Mouse (Mus musculus) spleen, postnatal 36 days (tissue): Measurements from ENCODE around the gene Entr1.
A peak's percentile ranks its signal among the peaks of the same experiment; 100 is the strongest.
"Not testable (repeated sequence)": the region's sequence is repeated elsewhere in the genome, so short reads cannot be mapped to it uniquely, and the experiment has no call there.

Source experiments
- DNase-seq, 2 experiments: peaks; one replicate each; pipeline ENCODE4 v3.0.0; 2022; ENCODE audit warnings: low spot score in 2 of 2, mixed read lengths in 1 of 2

The Entr1 gene

GRCm38 (mm10) chr2:26388682-26389153 lies 398 bp downstream of the Entr1 start:
- no peak for DNase-seq

- no peak for DNase-seq
Measured at GRCm38 (mm10) chr2:26387713-26388112, 1.4 kb downstream of the Entr1 start.

GRCm38 (mm10) chr2:26380871-26381270 lies 8.2 kb downstream of the Entr1 start:
- DNase-seq, result not testable (repeated sequence)

DNA sequence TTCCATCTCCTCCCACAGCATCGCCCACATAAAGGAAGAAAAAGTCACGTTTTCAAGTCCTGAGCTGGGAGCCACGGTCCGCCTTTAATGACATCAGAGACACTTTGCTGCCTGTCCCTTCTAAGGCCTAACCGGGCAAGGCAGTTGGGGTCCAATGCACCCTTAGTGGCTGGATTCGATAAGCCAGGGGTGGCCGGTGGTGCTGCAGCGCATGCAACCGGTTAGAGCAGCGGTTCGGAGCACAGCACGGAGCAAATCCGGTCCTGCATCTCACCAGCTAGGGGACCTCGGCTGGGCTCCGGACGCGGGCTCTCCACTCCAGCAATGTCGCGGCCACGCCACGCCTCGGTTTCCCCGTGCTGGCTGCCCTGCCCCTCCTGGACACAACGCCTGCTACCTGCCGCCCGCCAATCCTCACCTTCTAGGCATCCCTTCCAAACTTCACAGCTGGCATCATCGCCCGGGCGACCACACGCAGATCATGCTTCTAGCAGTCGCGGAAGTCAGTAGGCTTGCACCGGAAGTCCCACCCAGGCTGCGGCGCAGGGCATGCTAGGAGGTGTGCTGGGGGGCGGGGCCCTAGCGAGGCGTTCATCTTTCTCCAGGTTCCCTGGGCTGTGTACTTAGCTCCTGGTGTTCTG lies 8.9 kb downstream of the Entr1 start, which contains the start of gene Snapc4:
Gene Snapc4 (minus strand): TSS at position 523 of the 641 bp plus-strand sequence.
- peak; percentile 83 to 85 for DNase-seq

DNA sequence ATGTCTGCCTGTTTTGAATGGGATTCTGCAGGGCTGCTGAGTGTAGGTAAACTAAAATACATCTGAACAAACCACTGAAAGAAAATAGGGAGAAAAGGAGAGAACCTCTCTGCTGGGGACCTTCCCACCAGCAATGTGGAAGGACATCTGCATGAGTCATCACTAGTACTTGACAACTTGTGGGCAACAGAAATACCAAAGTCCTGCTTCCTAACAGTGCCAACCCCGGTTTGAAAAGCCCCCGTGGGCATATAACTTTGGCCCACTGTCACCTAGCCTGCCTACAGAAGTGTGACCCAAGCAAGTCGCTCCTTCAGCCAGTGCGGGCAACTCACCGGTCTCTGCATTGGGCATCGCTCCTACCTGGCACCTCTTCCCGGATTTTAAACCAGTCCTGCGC lies 16.7 kb downstream of the Entr1 start:
- no peak for DNase-seq

DNA sequence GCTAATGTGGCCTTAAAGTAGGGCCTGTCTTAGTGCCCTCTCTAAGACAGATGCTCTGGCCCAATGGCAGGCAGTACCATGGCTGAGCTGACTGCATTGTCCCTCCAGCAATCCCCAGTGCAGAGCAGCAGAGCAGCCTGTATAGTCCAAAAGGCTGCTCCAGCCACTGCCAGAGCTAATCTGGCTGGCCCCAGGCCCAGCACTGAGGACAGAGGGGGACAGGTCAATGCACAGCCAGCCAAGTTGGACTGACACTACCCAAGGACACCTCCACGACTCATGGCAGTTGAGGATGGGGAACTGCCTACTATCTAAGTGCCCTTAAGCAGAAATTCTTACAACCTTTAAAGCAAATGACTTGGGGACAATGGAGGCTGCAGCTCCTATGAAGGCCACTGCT lies 20.5 kb downstream of the Entr1 start:
- no peak for DNase-seq

DNA sequence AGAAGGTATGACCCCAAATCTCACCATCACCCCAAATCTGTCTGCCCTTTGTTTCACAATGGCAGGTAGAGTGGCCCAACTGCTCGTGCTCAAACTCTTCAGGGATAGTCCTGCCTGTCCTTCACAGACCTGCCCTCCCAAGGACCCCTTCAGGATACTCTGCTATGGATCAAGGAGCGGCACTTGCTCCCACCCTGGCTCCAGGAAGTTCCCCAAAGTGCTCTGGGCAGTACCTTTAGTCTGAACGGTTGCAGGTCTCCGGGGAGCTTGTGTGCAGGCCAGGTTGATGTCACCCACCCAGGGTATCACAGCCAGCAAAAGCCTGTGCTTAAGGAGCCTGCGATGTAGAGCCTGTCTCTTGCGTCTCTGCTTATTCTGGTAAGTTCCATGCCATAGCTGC lies 21.2 kb downstream of the Entr1 start:
- no peak for DNase-seq

DNA sequence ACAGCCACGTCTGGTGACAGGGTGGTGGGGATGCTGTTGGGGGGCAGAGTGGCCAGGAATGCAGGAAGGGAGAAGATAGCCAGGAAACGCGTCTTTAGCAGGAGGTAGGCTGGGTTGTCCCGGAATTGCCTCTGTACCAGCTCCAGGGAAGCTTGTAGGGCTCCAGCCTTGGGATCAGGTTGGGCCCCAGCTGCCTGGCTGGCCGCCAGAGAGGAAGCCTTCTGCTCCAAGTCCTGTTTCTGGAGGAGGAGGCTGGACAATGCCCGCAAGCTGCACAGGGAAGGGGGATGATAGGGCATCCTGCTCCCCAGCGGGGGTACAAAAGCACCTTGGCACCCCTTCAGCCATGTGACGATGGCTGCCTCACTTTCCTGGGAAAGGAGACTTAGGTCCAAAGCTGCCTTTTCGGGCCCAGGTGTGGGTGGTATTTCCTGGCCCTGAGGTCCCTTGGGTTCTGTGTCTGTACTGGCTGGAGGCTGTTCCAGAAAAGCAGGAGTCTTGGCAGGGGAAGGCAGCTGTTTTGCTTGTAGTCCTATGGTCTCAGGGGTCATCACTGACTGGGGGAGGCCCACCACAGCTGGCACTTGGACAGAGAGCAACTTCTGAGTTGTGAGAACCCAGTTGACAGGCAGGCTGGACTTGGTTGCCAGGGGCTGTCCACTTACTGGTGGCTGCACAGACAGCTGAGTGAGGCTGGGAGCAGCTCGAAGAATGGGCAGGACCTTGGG lies 24.2 kb downstream of the Entr1 start:
- no peak for DNase-seq

- no peak for DNase-seq
Measured at GRCm38 (mm10) chr2:26363481-26363880, 25.6 kb downstream of the Entr1 start.

DNA sequence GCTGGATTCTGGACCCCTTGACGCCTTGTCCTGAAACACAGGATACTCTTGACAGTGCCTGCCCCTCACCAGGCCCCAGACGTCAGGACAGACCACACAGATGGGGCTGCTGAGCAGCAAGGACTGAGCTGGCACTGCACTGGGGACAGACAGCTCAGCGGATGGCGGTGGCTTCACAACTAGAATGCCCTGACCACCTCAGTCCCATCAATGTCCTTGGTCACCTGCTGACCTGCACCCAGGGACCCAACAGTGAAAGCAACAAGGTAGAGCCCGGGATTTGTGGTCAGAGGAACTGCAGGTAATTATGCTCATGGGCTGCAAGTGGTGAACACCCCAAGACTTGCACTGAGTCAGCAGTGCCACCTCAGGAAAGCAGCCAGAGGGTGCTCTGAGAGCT lies 26.1 kb downstream of the Entr1 start:
- DNase-seq, result no peak

DNA sequence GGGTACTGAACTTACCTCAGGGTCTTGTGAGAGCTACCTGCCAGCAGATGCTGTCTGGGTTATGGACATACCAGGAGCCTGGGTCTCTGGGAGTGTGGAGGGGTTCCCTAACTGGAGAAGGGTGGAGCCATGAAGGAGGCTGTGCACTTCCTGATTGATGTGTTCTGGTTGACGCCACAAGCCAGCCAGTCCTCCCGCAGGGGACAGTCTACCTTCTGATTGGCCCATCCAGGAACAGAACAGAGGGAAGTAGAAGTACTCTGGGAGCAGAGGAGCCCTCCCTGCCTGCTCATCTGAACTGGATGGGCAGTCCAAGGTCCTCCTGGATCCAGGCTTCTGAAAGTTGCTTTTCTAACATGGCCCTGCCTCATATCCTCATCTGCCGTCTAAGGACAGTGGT lies 28.3 kb downstream of the Entr1 start, which contains the start of gene Card9:
Gene Card9 (minus strand): TSS at position 147 of the 400 bp plus-strand sequence.
- DNase-seq, result peak; percentile 16 to 25

- DNase-seq, result no peak
Measured at GRCm38 (mm10) chr2:26359983-26360382, 29.1 kb downstream of the Entr1 start.

GRCm38 (mm10) chr2:26358667-26359320 lies 30.3 kb downstream of the Entr1 start:
- no peak for DNase-seq

DNA sequence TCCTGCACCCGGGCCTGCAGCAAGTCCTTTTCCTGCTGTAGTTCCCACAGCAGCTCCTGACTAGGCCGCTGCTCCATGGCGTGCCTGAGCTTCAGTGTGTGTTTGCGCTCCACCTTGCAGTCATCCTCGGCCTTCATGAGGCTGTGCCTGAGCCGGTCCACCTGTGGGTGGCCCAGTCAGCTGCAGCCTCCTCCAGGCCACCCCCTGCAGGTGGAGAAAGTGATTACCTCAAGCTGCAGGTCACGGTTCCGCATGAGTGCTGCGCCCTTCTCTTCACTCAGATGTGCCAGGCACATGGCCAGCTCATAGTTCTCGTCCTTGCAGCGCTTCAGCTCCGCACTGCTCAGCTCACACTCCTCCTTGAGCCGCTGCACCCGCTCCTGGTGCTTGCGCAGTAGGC lies 31.6 kb downstream of the Entr1 start:
- DNase-seq, result no peak

DNA sequence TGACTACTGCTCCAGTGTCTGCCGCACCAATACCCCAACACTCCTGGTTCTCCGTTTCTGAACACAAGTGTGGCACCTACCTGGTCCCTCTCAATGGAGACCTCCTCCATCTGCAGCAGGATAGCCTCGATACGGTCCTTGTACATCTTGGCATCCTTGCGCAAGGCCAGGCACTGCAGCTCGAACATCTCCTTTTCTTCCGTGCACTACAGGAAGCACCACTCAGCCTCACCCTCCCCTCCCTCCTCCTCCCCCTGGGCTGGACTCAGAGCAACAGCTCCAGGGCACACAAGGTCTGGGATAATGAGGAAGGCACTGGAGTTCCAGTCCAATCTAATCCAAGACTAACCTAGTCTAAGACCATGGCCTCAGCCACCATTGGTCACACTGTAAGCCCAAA lies 32.4 kb downstream of the Entr1 start:
- no peak for DNase-seq

DNA sequence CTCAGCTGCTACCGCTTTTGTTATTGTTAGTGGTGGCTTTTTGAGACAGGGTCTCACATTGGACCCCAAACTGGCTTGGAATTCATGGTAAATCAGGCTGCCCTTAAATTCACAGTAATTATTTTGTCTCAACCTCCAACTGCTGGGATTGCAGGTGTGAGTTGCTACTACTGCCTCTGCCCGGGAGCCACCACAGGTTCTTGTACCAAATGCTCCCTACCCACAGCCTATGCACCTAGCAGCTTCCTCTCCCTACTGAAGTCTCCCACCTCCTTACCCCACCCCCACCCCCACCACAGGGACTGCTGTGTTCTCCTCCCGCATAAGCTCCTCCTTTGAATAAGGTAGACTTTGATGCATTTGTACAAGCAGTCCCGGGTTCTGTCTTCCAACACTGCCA lies 32.9 kb downstream of the Entr1 start:
- no peak for DNase-seq

DNA sequence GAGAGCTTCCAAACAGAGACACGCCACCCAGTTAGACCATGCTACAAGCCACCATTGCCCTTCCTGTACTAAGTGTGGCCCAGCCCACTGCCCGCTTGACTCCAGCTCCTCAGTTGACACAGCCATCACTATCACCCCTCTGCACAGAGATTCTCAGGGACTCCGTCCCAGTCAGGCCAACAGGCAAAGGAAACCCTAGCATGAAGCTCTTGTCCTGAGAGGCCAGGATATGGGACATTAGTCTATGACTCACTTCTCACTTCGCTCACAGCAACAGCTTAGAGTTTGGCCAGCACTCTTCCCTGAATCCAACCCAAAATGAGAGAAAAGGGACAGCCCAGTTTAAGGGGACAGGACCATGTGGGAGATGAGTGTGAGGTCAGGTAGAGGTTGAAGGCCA lies 34.7 kb downstream of the Entr1 start:
- DNase-seq, result no peak

DNA sequence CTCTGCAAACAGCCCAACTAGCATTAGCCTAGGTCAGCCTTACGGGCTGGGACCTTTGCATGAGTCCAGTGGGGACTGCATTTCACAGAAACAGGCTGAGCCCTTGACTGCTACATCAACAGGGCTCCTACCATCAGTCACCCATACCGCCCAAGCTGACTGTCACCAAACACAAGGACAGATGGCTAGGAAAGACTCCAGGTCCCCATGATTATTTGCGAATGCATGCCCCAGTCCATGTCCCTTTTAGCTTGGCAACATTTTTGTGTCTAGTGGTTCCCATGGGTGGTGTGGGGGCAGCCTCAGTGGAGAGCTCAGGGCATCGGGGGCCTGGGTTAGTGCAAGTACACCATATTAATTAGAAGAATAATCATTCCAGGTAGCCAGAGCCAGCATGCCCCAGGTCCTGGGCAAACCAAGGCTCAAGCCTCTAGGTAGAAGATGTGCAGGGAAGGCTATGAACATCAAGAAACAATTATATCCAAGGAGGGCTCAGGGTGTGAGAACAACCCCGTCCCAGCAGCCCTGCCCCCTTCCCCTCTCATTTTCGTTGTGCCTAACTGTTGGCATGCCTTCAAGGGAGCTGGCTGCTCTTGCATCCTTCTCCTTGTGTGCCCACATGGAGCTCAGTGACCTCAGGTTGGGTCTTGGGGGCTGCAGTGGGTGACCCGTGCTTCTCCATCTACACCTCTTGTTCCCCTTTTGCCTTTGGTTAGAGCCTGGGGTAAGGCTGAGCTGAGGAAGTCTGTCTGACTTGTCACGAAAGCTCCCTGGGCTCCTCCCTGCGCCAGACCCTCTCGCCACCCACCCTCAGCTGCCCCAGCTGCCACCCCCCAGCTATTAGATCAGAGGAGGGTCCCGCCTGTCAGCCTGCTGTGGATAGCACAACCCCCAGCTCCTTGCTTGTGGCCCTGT lies 35.8 kb downstream of the Entr1 start:
- no peak for DNase-seq

DNA sequence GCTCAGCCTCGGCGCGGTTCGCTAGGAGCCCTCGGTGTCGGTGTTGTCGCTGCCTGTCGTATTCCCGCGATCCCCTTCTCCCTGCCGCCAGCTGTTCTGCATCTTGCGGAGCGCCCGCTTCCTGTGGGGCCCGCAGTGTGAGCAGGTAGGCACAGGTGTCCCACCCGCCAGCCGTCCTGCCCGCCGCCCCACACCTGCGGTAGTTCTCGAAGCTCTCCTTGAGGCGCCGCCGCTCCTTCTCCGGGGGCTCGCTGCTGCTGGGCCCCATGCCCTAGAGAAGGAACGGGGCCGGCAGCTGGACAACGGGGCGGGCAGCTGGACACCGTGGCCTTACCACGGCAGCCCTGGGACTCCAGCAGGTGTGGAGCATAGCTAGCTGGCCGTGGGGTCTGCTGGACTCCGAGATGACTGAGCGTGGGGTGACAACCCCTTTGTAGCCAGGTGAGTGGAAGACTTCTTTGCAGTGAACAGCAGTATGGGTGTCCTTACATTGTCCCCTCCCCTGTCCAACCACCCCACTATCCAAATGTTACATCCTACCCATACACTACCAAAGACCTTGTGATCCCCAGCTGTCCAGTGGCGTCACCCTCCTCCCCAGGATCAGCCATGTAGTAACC lies 36.7 kb downstream of the Entr1 start:
- DNase-seq, result no peak

GRCm38 (mm10) chr2:26351358-26352290 lies 37.5 kb downstream of the Entr1 start, which contains the start of gene Dnlz:
Gene Dnlz (minus strand): TSS chr2:26352110.
- DNase-seq, result peak; percentile 91 to 92
